Mouse (Mus musculus) regulatory T cell (primary cell): ENCODE results near the gene Pcsk5.

Experiments used
- in situ Hi-C: fragments of 300-600 bp; cut with MboI, MseI; formaldehyde crosslinking; loops from one replicate; pipeline ENCODE4 v1.15.1; 2025; ENCODE audit warnings: high pct_unique_total_duplicates

The Pcsk5 gene

GRCm38 (mm10) chr19:17837471-17837859, at the start of gene Pcsk5:
TSS of gene Pcsk5 (minus strand) at chr19:17837632.
- in situ Hi-C loops: no loop called here

- in situ Hi-C loops: no loop called here
Observed at GRCm38 (mm10) chr19:17875804-17876203, 38.4 kb upstream of the Pcsk5 start.

GRCm38 (mm10) chr19:17874388-17874787, 37.0 kb upstream of the Pcsk5 start:
- in situ Hi-C loops: no loop called here

- in situ Hi-C loops: no loop called here
Observed at GRCm38 (mm10) chr19:17873755-17874154, 36.3 kb upstream of the Pcsk5 start.

GRCm38 (mm10) chr19:17866317-17866891, 29.0 kb upstream of the Pcsk5 start:
- in situ Hi-C loops: no loop called here

- in situ Hi-C loops: no loop called here
Observed at GRCm38 (mm10) chr19:17860351-17861014, 23.1 kb upstream of the Pcsk5 start.

- in situ Hi-C loops: no loop called here
Observed at GRCm38 (mm10) chr19:17856741-17857140, 19.3 kb upstream of the Pcsk5 start.

GRCm38 (mm10) chr19:17848417-17848816, 11.0 kb upstream of the Pcsk5 start:
- in situ Hi-C loops: no loop called here

- in situ Hi-C loops: no loop called here
Observed at GRCm38 (mm10) chr19:17845967-17846366, 8.5 kb upstream of the Pcsk5 start.

GRCm38 (mm10) chr19:17841586-17841985, 4.2 kb upstream of the Pcsk5 start:
- in situ Hi-C loops: no loop called here

- in situ Hi-C loops: no loop called here
Observed at GRCm38 (mm10) chr19:17839856-17840255, 2.4 kb upstream of the Pcsk5 start.

GRCm38 (mm10) chr19:17836566-17837470, 614 bp downstream of the Pcsk5 start:
- in situ Hi-C loops: no loop called here

- in situ Hi-C loops: no loop called here
Observed at GRCm38 (mm10) chr19:17835681-17836565, 1.5 kb downstream of the Pcsk5 start.

- in situ Hi-C loops: no loop called here
Observed at GRCm38 (mm10) chr19:17834894-17835293, 2.5 kb downstream of the Pcsk5 start.

- in situ Hi-C loops: no loop called here
Observed at GRCm38 (mm10) chr19:17831376-17831775, 6.1 kb downstream of the Pcsk5 start.

GRCm38 (mm10) chr19:17828414-17828813, 9.0 kb downstream of the Pcsk5 start:
- in situ Hi-C loops: no loop called here

GRCm38 (mm10) chr19:17826694-17827093, 10.7 kb downstream of the Pcsk5 start:
- in situ Hi-C loops: no loop called here

GRCm38 (mm10) chr19:17820046-17820445, 17.4 kb downstream of the Pcsk5 start:
- in situ Hi-C loops: no loop called here

- in situ Hi-C loops: no loop called here
Observed at GRCm38 (mm10) chr19:17819081-17819480, 18.4 kb downstream of the Pcsk5 start.

- in situ Hi-C loops: no loop called here
Observed at GRCm38 (mm10) chr19:17815062-17815461, 22.4 kb downstream of the Pcsk5 start.

- in situ Hi-C loops: no loop called here
Observed at GRCm38 (mm10) chr19:17813449-17813990, 23.9 kb downstream of the Pcsk5 start.
